Mouse (Mus musculus): ENCODE data around the gene Gstz1.

- TF ChIP-seq CTCF (conservative IDR thresholded peaks at IDR 0.05; ENCODE audit: insufficient read depth, insufficient read length, low read depth, low read length) (no peak), POLR2A (IDR thresholded peaks at IDR 0.05; ENCODE audit: low read depth, low read length) (no peak)
Measured at GRCm38 (mm10) chr12:87149471-87149870, 2.5 kb downstream of the Gstz1 start.
